Mouse (Mus musculus) forebrain, embryonic 14.5 days (tissue): ENCODE results near the gene Duxf3. TPM values are rescaled to one million over a fixed set of nuclear protein-coding genes. Genes with fewer than 3 reads are reported as not detected.

Source experiments
- ATAC-seq: fragments of 200-750 bp; cut with Nextera tagmentation; 2 replicates; pipeline ENCODE4 v1.8.0; 2017; ENCODE audit warnings: mild to moderate bottlenecking, moderate library complexity
- DNase-seq: peaks from one replicate; pipeline ENCODE4 v3.0.0-alpha.2; 2015; ENCODE audit warnings: low spot score
- H3K27ac ChIP-seq: fragments of 300-500 bp; sonication (generic); 2 replicates; pipeline ENCODE4 v1.5.1; 2014; ENCODE audit warnings: low read depth, mild to moderate bottlenecking, control low read depth, low read length, moderate library complexity
- H3K27me3 ChIP-seq: fragments of 300-500 bp; sonication (generic); replicated peaks from 2 replicates; pipeline ENCODE4 v1.6.1; 2014; ENCODE audit warnings: low read length, control low read depth, mixed read lengths; ENCODE audit not compliant: control insufficient read depth, insufficient read depth
- H3K36me3 ChIP-seq: fragments of 300-500 bp; sonication (generic); 2 replicates; pipeline ENCODE4 v1.6.1; 2014; ENCODE audit warnings: low read length, control low read depth; ENCODE audit not compliant: control insufficient read depth, insufficient read depth
- H3K4me1 ChIP-seq: fragments of 300-500 bp; sonication (generic); 2 replicates; pipeline ENCODE4 v1.6.1; 2014; ENCODE audit warnings: antibody characterized with exemption, low read length, control low read depth; ENCODE audit not compliant: control insufficient read depth, insufficient read depth
- H3K4me2 ChIP-seq: fragments of 300-500 bp; sonication (generic); 2 replicates; pipeline ENCODE4 v1.6.1; 2014; ENCODE audit warnings: mild to moderate bottlenecking, control low read depth, low read length
- H3K4me3 ChIP-seq: fragments of 300-500 bp; sonication (generic); 2 replicates; pipeline ENCODE4 v1.5.1; 2014; ENCODE audit warnings: low read depth, low read length, control low read depth
- H3K9ac ChIP-seq: fragments of 300-500 bp; sonication (generic); 2 replicates; pipeline ENCODE4 v1.6.1; 2014; ENCODE audit warnings: mild to moderate bottlenecking, low read length, control low read depth, moderate library complexity
- H3K9me3 ChIP-seq: fragments of 300-500 bp; sonication (generic); replicated peaks from 2 replicates; pipeline ENCODE4 v1.6.1; 2016; ENCODE audit warnings: low read length, control low read depth, mixed read lengths; ENCODE audit not compliant: control insufficient read depth
- WGBS: fragments of 180-500 bp; shearing (Covaris S2); extraction: QIAGEN DNeasy Blood & Tissue Kit; methylation state at CpG from one replicate; pipeline ENCODE4 v1.1.7; 2014; 5-methylcytosine and 5-hydroxymethylcytosine counted together
- polyA plus RNA-seq: library from polyadenylated mRNA; unstranded; fragments of >200 nt; fragmentation: Nextera tagmentation; extraction: Ambion mirVana; gene quantifications from 2 replicates; pipeline ENCODE4 v1.2.1, GENCODE M21; 2014

The Duxf3 gene
- polyA plus RNA-seq, 1 experiment from 2014 or later, result not detected

DNA sequence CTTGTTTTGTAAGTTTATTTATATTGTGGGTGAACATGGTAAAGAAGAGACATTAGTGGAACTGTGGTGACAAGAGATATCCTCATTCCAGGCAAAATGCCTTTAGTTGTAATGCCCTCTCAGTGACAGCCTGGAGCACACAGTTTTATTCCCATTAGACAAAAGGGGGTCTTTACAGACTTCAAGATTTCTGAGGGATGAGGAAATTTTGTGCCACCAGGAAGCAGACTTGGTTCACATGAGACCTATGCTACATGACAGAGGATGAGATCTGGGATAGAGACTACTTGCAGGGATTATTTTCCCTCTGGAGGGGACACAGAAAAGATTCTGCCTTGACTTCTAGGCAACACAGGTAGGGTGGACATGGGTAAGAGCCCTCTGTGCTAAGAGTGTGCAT lies 18.0 kb downstream of the Duxf3 start:
- H3K9ac ChIP-seq, result no peak overlapping the region
- no peak for ATAC-seq
- H3K9me3 ChIP-seq, result no peaks in the 10 kb centered on the region
- no peak for DNase-seq
- no peaks in the 10 kb centered on the region for H3K27me3 ChIP-seq
- H3K27ac ChIP-seq, result no peak overlapping the region
- no peak overlapping the region for H3K4me2 ChIP-seq
- no peaks in the 10 kb centered on the region for H3K4me1 ChIP-seq
- H3K36me3 ChIP-seq, result no peaks in the 10 kb centered on the region
- H3K4me3 ChIP-seq, result no peak overlapping the region

DNA sequence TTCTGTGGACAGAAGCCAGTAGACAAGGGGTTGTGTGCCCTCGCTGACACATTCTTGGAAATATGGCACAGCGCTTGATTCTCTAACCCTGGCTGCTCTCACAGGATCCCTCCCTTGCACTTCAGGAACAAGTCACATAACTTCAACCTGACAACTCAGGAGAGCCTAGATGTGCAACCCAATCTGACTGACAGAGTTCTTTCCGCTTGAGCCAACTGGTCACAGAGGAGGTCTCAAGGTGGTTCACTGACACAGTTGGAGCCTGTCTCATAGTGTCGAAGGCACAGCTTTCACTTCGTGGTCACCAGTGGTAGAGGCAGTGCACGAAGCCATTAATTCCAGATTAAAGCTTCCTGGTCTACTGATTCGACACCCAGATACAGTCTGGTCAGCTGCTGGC lies 20.2 kb downstream of the Duxf3 start:
- no peak overlapping the region for H3K4me2 ChIP-seq
- ATAC-seq, result no peak
- H3K36me3 ChIP-seq, result no peaks in the 10 kb centered on the region
- H3K4me1 ChIP-seq, result no peaks in the 10 kb centered on the region
- DNase-seq, result no peak
- 77% methylated on average over 7 of the region's 7 CpGs for WGBS
- H3K9me3 ChIP-seq, result 0 out of 2 replicates have a peak, but pooled peaks cover 2% of the 10 kb centered on the region
- no peak overlapping the region for H3K27ac ChIP-seq
- H3K9ac ChIP-seq, result no peak overlapping the region
- H3K27me3 ChIP-seq, result no peaks in the 10 kb centered on the region
- no peak overlapping the region for H3K4me3 ChIP-seq

DNA sequence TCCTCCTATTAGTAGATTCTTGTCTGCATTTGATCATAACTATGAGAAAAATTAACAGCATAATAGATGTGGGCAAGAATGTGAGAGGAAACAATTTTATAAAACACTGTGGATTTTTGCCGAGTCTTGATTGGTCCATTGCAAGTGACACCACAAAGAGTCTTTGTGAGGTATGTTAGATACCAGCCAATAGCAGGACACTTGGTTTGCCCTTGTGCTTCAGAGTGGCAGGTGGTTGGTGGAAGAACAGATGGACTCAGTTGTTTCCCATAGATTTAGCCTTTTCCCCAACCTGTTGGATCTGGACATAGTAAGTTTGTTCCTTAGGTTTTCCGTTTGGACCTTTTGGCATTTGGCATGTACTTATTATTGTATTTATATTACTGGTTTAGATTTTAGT lies 21.3 kb downstream of the Duxf3 start:
- ATAC-seq (no peak), DNase-seq (no peak)
- H3K27ac ChIP-seq, result no peak overlapping the region
- H3K4me1 ChIP-seq, result no peaks in the 10 kb centered on the region
- 94% methylated on average over 2 of the region's 2 CpGs for WGBS
- H3K36me3 ChIP-seq, result no peaks in the 10 kb centered on the region
- no peak overlapping the region for H3K4me3 ChIP-seq
- no peak overlapping the region for H3K9ac ChIP-seq
- no peak overlapping the region for H3K4me2 ChIP-seq
- H3K9me3 ChIP-seq, result peaks cover 2% of the 10 kb centered on the region; the same call in 1 of the 2 replicates
- H3K27me3 ChIP-seq, result no peaks in the 10 kb centered on the region

DNA sequence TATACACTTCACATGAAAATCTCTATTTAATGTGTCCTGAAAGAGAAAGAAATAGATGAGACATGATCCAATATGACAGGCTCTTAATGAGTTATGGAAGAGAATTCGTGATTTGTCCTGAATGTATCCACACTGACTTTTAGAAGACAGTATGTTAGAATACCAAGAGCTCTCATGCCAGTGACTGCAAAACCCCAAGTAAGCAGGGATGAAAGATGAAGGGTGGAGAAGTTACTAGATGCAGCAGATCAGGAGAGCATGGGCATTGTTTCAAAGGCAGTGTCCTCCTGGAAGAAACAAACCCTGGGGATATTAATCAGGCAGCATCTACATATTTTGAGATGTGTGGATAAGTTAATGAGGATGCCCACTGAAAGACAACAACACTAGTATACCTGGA lies 22.0 kb downstream of the Duxf3 start:
- no peak overlapping the region for H3K27ac ChIP-seq
- ATAC-seq, result no peak
- 66% methylated on average over 1 of the region's 1 CpGs for WGBS
- H3K9ac ChIP-seq, result no peak overlapping the region
- no peak for DNase-seq
- H3K4me2 ChIP-seq, result no peak overlapping the region
- no peaks in the 10 kb centered on the region for H3K4me1 ChIP-seq
- H3K36me3 ChIP-seq, result no peaks in the 10 kb centered on the region
- H3K4me3 ChIP-seq, result no peak overlapping the region
- no peaks in the 10 kb centered on the region for H3K27me3 ChIP-seq
- H3K9me3 ChIP-seq, result peaks cover 2% of the 10 kb centered on the region; the same call in 1 of the 2 replicates

DNA sequence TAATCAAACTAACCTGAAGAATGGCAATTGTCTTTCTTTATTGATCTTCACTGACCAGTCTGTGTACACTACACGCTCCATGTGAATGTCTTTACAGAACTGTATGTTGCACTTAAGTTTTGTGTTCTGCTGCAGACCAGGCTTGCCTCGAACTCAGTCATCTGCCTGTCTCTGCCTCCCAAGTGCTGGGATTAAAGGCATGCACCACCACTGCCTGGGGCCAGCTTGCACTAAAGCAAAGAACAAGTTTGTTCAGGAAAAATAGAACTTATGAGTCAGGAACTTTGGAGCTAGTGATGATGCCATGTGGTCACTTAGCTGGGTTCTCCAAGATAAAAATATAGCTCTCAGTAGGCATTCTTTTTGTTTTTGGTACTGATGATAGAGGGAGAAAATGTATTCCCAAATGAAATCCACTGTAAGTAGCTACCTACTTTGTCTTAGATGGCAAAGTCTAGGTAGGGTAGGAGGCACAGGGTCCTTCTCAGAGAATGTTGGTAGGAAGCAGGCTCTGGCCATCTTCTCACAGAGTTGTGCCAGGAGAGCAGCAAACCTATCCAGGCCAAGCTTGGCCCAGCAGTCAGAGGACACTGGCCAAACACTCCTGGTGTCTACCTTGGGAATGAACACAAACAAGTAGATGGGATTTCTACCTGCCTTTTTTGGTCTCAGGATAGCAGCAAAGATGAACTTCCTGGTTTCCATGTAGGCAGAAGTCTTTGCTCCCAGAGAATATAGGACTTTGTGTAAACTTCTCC lies 22.6 kb downstream of the Duxf3 start:
- H3K27me3 ChIP-seq, result no peaks in the 10 kb centered on the region
- ATAC-seq, result no peak
- peaks cover 2% of the 10 kb centered on the region; the same call in 1 of the 2 replicates for H3K9me3 ChIP-seq
- no peak overlapping the region for H3K4me3 ChIP-seq
- 68% methylated on average over 2 of the region's 2 CpGs for WGBS
- no peak for DNase-seq
- H3K4me2 ChIP-seq, result no peak overlapping the region
- no peaks in the 10 kb centered on the region for H3K4me1 ChIP-seq
- H3K36me3 ChIP-seq, result no peaks in the 10 kb centered on the region
- H3K9ac ChIP-seq, result no peak overlapping the region
- H3K27ac ChIP-seq, result no peak overlapping the region

DNA sequence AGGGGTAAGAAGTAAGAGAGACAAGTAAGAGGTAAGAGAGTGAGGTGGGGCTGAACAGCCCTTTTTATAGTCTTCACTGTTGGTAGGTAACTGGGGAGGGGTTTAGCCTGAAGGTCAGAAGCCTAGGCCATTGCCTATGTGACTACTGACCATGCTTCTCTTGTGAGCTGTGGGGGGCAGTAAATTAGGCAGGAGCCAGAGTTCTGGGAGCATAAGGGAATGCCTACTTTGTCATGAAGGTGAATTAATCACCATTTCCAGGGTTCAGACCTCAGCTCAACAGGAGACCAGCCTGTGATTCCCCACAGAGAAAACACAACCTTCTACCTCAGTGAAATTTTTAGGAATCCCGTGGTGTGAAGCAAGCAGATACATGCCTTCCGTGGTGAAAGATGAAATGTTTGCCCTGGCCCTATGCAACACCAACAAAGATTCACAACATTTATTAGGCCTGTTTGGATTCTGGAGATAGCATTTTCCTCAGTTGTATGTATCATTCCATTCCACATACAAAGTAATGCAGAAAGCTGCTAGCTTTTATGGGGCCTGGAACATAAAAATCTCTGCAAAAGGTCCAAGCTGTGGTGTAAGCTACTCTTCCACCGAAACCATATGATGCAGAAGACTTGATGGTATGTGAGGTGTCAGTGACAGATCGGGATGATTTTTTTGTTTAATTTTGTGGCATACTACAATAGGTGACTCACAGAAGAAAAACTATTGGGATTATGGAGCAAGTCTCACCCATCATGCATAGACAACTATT lies 25.7 kb downstream of the Duxf3 start:
- Histone ChIP-seq H3K27me3 (no peaks in the 10 kb centered on the region), H3K4me1 (no peaks in the 10 kb centered on the region), H3K9me3 (peaks cover 2% of the 10 kb centered on the region; the same call in 1 of the 2 replicates), H3K4me2 (no peak overlapping the region), H3K27ac (no peak overlapping the region), H3K9ac (no peak overlapping the region), H3K36me3 (no peaks in the 10 kb centered on the region), H3K4me3 (no peak overlapping the region)
- WGBS, result 90% methylated on average over 4 of the region's 4 CpGs
- no peak for ATAC-seq
- DNase-seq, result no peak

DNA sequence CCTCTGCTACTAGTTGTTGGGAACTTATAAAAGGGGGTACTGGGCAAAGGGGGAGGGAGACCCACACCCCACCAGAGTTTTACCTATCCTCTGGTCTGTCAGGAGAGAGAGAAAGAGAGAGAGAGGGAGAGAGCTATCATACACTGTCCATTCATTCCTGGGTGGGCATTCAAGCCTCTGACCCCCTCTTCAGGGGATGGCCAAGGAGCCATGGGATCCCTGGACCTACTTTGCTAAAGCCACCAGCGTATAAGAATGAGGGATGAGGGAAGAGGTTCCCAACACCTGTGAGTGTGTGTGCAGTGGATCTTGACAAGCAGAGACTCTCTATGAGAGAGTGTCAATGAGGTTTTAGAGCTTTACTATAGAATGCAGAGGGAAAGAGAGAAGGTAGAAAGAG lies 26.5 kb downstream of the Duxf3 start:
- no peak overlapping the region for H3K9ac ChIP-seq
- H3K4me2 ChIP-seq, result no peak overlapping the region
- no peak overlapping the region for H3K4me3 ChIP-seq
- H3K9me3 ChIP-seq, result peaks cover 2% of the 10 kb centered on the region; the same call in 1 of the 2 replicates
- H3K36me3 ChIP-seq, result no peaks in the 10 kb centered on the region
- DNase-seq, result no peak
- H3K27ac ChIP-seq, result no peak overlapping the region
- ATAC-seq, result no peak
- no peaks in the 10 kb centered on the region for H3K27me3 ChIP-seq
- 40% methylated on average over 1 of the region's 1 CpGs for WGBS
- no peaks in the 10 kb centered on the region for H3K4me1 ChIP-seq
